Mouse (Mus musculus) liver, embryonic 14.5 days (tissue): ENCODE results near the gene Agpat4.

Experiments
- CTCF ChIP-seq: IDR thresholded peaks from 2 replicates; pipeline ENCODE4 v1.5.1; 2016; ENCODE audit warnings: antibody characterized with exemption, low read depth, control low read depth
- EP300 ChIP-seq: IDR thresholded peaks from 2 replicates; pipeline ENCODE4 v1.6.1; 2016; ENCODE audit warnings: antibody characterized with exemption, low read depth

GRCm38 (mm10) chr17:12209481-12209880, 91.0 kb downstream of the Agpat4 start:
- no peak for TF ChIP-seq CTCF
- no peak for TF ChIP-seq EP300
